Mouse (Mus musculus) stomach, postnatal 0 days (tissue): ENCODE results near the gene Gsk3a.

Source experiments
- CTCF ChIP-seq: IDR thresholded peaks from 2 replicates; pipeline ENCODE4 v1.5.1; 2016; ENCODE audit warnings: antibody characterized with exemption, low read depth, mild to moderate bottlenecking, moderate library complexity
- EP300 ChIP-seq: optimal IDR thresholded peaks from 2 replicates; pipeline ENCODE3; 2016; ENCODE audit warnings: antibody characterized with exemption

- TF ChIP-seq CTCF (no peak), EP300 (no peak)
Measured at GRCm38 (mm10) chr7:25273259-25274241, 35.9 kb upstream of the Gsk3a start.
